Mouse (Mus musculus): ENCODE results near the gene Csnk1g2. TPM values are rescaled to one million over a fixed set of nuclear protein-coding genes. Genes with fewer than 3 reads are reported as not detected.

Gene Csnk1g2
- total and polyA plus RNA-seq, 2 experiments from 2014 or later: 94.1 to 127 TPM

- Histone ChIP-seq H3K4me3 (ENCODE audit: low read depth, low read length) (no peak overlapping the region), H3K27me3 (ENCODE audit: insufficient read depth, low read length) (no peaks in the 10 kb centered on the region), H3K4me2 (ENCODE audit: low read depth) (no peak overlapping the region), H3K4me1 (ENCODE audit: insufficient read depth) (no peaks in the 10 kb centered on the region), H3K9ac (no peak overlapping the region), H3K9me3 (ENCODE audit: low read length) (no peaks in the 10 kb centered on the region), H3K27ac (ENCODE audit: low read depth, low read length) (no peak overlapping the region), H3K36me3 (ENCODE audit: insufficient read depth) (peaks cover 59% of the 10 kb centered on the region)
- ATAC-seq (no peak), DNase-seq (no peak)
- WGBS: 80% methylated on average over 10 of the region's 10 CpGs
- TF ChIP-seq CTCF (IDR thresholded peaks at IDR 0.05; ENCODE audit: low read depth): 0 out of 2 replicates have a peak, but pooled peaks have one; percentile 9
These were observed 43.5 kb downstream of the Csnk1g2 start for GRCm38 (mm10) chr10:80665981-80666733.

DNA sequence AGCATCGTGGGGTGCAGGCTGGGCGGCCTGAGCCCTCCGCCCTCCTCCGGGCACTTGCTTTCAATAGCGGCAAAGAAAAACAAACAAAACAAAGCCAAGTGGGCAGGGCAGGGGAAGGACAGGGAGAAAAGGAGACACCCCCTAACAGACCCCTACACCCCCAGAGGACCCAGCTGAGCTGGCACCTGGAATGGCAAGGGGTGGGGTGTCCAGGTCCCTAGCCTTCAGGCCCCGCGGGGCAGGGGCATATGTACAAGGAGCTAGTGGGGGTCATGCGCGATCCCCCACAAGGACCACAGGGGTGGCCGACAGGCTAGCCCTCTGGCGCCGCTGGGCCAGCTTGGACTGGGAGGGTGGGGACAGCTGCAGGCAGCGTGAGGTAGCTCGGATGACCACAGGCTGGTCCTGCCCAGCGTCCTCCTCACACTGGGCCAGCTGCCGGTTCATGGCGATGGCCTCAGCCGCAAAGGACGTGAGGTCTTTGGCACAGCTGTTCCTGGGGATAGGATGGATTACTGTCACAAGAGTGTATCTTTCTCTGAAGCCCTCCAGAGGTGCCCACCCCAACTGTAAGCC, 44.3 kb downstream of the Csnk1g2 start:
- no peak for TF ChIP-seq CTCF (IDR thresholded peaks at IDR 0.05; ENCODE audit: low read depth)
- ATAC-seq (no peak), DNase-seq (no peak)
- no peak overlapping the region for H3K9ac ChIP-seq
- H3K27me3 ChIP-seq (ENCODE audit: insufficient read depth, low read length): no peaks in the 10 kb centered on the region
- H3K36me3 ChIP-seq (ENCODE audit: insufficient read depth): peaks cover 65% of the 10 kb centered on the region
- no peak overlapping the region for H3K4me2 ChIP-seq (ENCODE audit: low read depth)
- 82% methylated on average over 19 of the region's 19 CpGs for WGBS
- no peaks in the 10 kb centered on the region for H3K4me1 ChIP-seq (ENCODE audit: insufficient read depth)
- no peaks in the 10 kb centered on the region for H3K9me3 ChIP-seq (ENCODE audit: low read length)
- H3K4me3 ChIP-seq (ENCODE audit: low read depth, low read length): no peak overlapping the region
- H3K27ac ChIP-seq (ENCODE audit: low read depth, low read length): no peak overlapping the region

DNA sequence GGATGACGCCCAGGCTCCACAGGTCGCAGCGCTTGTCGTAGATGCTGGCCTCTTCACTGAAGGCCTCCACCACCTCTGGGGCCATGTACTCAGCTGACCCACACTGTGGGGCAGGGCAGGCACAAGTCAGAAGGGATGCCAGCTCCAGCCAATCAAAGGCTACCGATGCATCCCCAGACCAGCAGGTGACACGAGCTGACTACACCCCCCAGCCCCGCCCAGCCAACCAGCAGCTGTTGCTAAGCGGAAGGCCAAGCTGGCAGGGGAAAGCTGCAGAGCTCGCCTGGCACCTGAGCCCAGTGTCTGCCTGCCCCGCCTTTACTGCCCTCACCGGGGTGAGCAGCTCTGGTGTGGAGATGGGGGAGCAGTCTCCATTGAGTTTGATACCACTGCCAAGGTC, 46.0 kb downstream of the Csnk1g2 start:
- Histone ChIP-seq H3K4me2 (ENCODE audit: low read depth) (no peak overlapping the region), H3K9me3 (ENCODE audit: low read length) (no peaks in the 10 kb centered on the region), H3K9ac (no peak overlapping the region), H3K36me3 (ENCODE audit: insufficient read depth) (peaks cover 65% of the 10 kb centered on the region), H3K27me3 (ENCODE audit: insufficient read depth, low read length) (no peaks in the 10 kb centered on the region), H3K27ac (ENCODE audit: low read depth, low read length) (no peak overlapping the region), H3K4me3 (ENCODE audit: low read depth, low read length) (no peak overlapping the region), H3K4me1 (ENCODE audit: insufficient read depth) (peaks cover under 1% of the 10 kb centered on the region; the same call in 1 of the 2 replicates)
- TF ChIP-seq CTCF (IDR thresholded peaks at IDR 0.05; ENCODE audit: low read depth): no peak
- ATAC-seq: no peak
- no peak for DNase-seq
- WGBS: 82% methylated on average over 11 of the region's 11 CpGs

- peaks cover 65% of the 10 kb centered on the region for H3K36me3 ChIP-seq (ENCODE audit: insufficient read depth)
- DNase-seq (no peak), ATAC-seq (no peak)
- H3K4me1 ChIP-seq (ENCODE audit: insufficient read depth): peaks cover 5% of the 10 kb centered on the region
- no peak for TF ChIP-seq CTCF (IDR thresholded peaks at IDR 0.05; ENCODE audit: low read depth)
- H3K4me2 ChIP-seq (ENCODE audit: low read depth): no peak overlapping the region
- 89% methylated on average over 12 of the region's 12 CpGs for WGBS
- no peaks in the 10 kb centered on the region for H3K27me3 ChIP-seq (ENCODE audit: insufficient read depth, low read length)
- H3K9me3 ChIP-seq (ENCODE audit: low read length): no peaks in the 10 kb centered on the region
- no peak overlapping the region for H3K27ac ChIP-seq (ENCODE audit: low read depth, low read length)
- H3K4me3 ChIP-seq (ENCODE audit: low read depth, low read length): no peak overlapping the region
- H3K9ac ChIP-seq: no peak overlapping the region
These were observed 46.4 kb downstream of the Csnk1g2 start for GRCm38 (mm10) chr10:80669018-80669417.

- no peaks in the 10 kb centered on the region for H3K27me3 ChIP-seq (ENCODE audit: insufficient read depth, low read length)
- WGBS: 91% methylated on average over 7 of the region's 7 CpGs
- ATAC-seq (no peak), DNase-seq (no peak)
- no peak overlapping the region for H3K27ac ChIP-seq (ENCODE audit: low read depth, low read length)
- H3K4me1 ChIP-seq (ENCODE audit: insufficient read depth): peaks cover 14% of the 10 kb centered on the region
- no peak overlapping the region for H3K9ac ChIP-seq
- H3K4me2 ChIP-seq (ENCODE audit: low read depth): no peak overlapping the region
- no peak overlapping the region for H3K4me3 ChIP-seq (ENCODE audit: low read depth, low read length)
- TF ChIP-seq CTCF (IDR thresholded peaks at IDR 0.05; ENCODE audit: low read depth): no peak
- no peaks in the 10 kb centered on the region for H3K9me3 ChIP-seq (ENCODE audit: low read length)
- peaks cover 65% of the 10 kb centered on the region for H3K36me3 ChIP-seq (ENCODE audit: insufficient read depth)
These were observed 47.3 kb downstream of the Csnk1g2 start for GRCm38 (mm10) chr10:80669737-80670485.

DNA sequence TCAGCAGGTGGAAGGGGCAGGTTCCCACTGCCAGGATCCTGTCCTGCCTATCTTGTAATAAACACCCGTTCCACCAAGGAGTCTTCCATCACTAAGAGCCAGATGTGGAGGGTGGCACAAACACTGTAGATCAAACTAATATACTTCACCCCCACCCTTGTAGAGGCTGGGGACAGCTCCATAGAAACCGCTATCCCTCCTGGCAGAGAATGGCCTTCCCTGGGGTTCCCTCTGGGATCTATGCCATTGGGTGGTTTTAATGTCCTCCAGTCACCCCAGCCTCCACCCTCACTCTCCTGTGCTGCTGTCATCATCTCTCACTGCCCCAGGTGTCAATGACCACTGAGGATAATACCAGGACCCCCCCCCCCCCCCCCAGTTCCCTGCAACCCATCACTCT, 47.9 kb downstream of the Csnk1g2 start:
- DNase-seq: no peak
- H3K9ac ChIP-seq: no peak overlapping the region
- no peaks in the 10 kb centered on the region for H3K27me3 ChIP-seq (ENCODE audit: insufficient read depth, low read length)
- peaks cover 15% of the 10 kb centered on the region for H3K4me1 ChIP-seq (ENCODE audit: insufficient read depth)
- no peak overlapping the region for H3K4me2 ChIP-seq (ENCODE audit: low read depth)
- 86% methylated on average over 2 of the region's 2 CpGs for WGBS
- ATAC-seq: no peak
- H3K27ac ChIP-seq (ENCODE audit: low read depth, low read length): no peak overlapping the region
- H3K4me3 ChIP-seq (ENCODE audit: low read depth, low read length): no peak overlapping the region
- peaks cover 61% of the 10 kb centered on the region for H3K36me3 ChIP-seq (ENCODE audit: insufficient read depth)
- no peak for TF ChIP-seq CTCF (IDR thresholded peaks at IDR 0.05; ENCODE audit: low read depth)
- no peaks in the 10 kb centered on the region for H3K9me3 ChIP-seq (ENCODE audit: low read length)

DNA sequence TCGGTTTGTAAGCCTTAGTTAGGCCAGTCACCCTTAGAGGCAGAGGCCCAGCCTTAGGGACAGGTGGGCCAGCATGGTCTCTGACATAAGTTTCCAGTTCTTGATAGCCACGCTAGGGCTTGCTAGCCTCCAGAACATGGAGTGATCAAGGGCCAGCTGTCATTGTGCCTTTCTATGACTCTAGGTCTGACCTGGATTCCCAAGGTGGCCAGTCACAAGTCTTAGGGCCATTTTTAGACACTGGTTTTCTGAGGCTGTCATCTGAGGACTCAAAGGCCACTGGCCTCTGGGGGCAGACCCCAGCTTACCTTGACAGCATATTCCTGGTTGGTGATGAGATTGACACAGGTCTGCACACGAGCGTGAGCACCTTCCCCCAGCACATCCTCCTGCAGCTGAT, 48.6 kb downstream of the Csnk1g2 start:
- H3K9me3 ChIP-seq (ENCODE audit: low read length): no peaks in the 10 kb centered on the region
- TF ChIP-seq CTCF (IDR thresholded peaks at IDR 0.05; ENCODE audit: low read depth): no peak
- ATAC-seq (no peak), DNase-seq (no peak)
- no peaks in the 10 kb centered on the region for H3K27me3 ChIP-seq (ENCODE audit: insufficient read depth, low read length)
- 96% methylated on average over 4 of the region's 4 CpGs for WGBS
- no peak overlapping the region for H3K4me2 ChIP-seq (ENCODE audit: low read depth)
- no peak overlapping the region for H3K27ac ChIP-seq (ENCODE audit: low read depth, low read length)
- no peak overlapping the region for H3K4me3 ChIP-seq (ENCODE audit: low read depth, low read length)
- H3K9ac ChIP-seq: no peak overlapping the region
- H3K36me3 ChIP-seq (ENCODE audit: insufficient read depth): peaks cover 54% of the 10 kb centered on the region
- H3K4me1 ChIP-seq (ENCODE audit: insufficient read depth): peaks cover 15% of the 10 kb centered on the region
